Mouse (Mus musculus) hindbrain, embryonic 11.5 days (tissue): ENCODE results near the gene Cav2. TPM values are rescaled to one million over a fixed set of nuclear protein-coding genes. Genes with fewer than 3 reads are reported as not detected.

ENCODE experiments used
- ATAC-seq: fragments of 200-750 bp; cut with Nextera tagmentation; 2 replicates; pipeline ENCODE4 v1.8.0; 2017; ENCODE audit warnings: mild to moderate bottlenecking, moderate TSS enrichment, moderate library complexity; ENCODE audit not compliant: low FRiP score
- DNase-seq: peaks from one replicate; pipeline ENCODE4 v3.0.0-alpha.2; 2015; ENCODE audit warnings: low spot score
- H3K27ac ChIP-seq: fragments of 300-500 bp; sonication (generic); 2 replicates; pipeline ENCODE4 v1.5.1; 2014; ENCODE audit warnings: mild to moderate bottlenecking, low read depth, low read length
- H3K27me3 ChIP-seq: fragments of 300-500 bp; sonication (generic); 2 replicates; pipeline ENCODE4 v1.6.1; 2014; ENCODE audit warnings: mild to moderate bottlenecking, low read length, moderate library complexity, mixed read lengths; ENCODE audit not compliant: control insufficient read depth, insufficient read depth
- H3K36me3 ChIP-seq: fragments of 300-500 bp; sonication (generic); 2 replicates; pipeline ENCODE4 v1.6.1; 2014; ENCODE audit warnings: mild to moderate bottlenecking, low read length, moderate library complexity, mixed read lengths; ENCODE audit not compliant: control insufficient read depth, insufficient read depth
- H3K4me1 ChIP-seq: fragments of 300-500 bp; sonication (generic); replicated peaks from 2 replicates; pipeline ENCODE4 v1.6.1; 2014; ENCODE audit warnings: low read length, mixed read lengths; ENCODE audit not compliant: control insufficient read depth, insufficient read depth
- H3K4me2 ChIP-seq: fragments of 300-500 bp; sonication (generic); replicated peaks from 2 replicates; pipeline ENCODE4 v1.6.1; 2014; ENCODE audit warnings: mild to moderate bottlenecking, low read depth, low read length
- H3K4me3 ChIP-seq: fragments of 300-500 bp; sonication (generic); 2 replicates; pipeline ENCODE4 v1.5.1; 2014; ENCODE audit warnings: low read depth, low read length
- H3K9ac ChIP-seq: fragments of 300-500 bp; sonication (generic); 2 replicates; pipeline ENCODE4 v1.6.1; 2014; ENCODE audit warnings: low read depth, low read length
- H3K9me3 ChIP-seq: fragments of 300-500 bp; sonication (generic); 2 replicates; pipeline ENCODE4 v1.6.1; 2016; ENCODE audit warnings: low read length; ENCODE audit not compliant: control insufficient read depth
- whole genome bisulfite sequencing: fragments of 180-500 bp; shearing (Covaris S2); extraction: QIAGEN DNeasy Blood & Tissue Kit; methylation state at CpG from one replicate; pipeline ENCODE4 v1.1.7; 2014; 5-methylcytosine and 5-hydroxymethylcytosine counted together
- polyA plus RNA-seq: library from polyadenylated mRNA; unstranded; fragments of >200 nt; fragmentation: Nextera tagmentation; extraction: Ambion mirVana; gene quantifications from 2 replicates; pipeline ENCODE4 v1.2.1, GENCODE M21; 2014

The Cav2 gene
- polyA plus RNA-seq, 1 experiment from 2014 or later, result 8.4 TPM

DNA sequence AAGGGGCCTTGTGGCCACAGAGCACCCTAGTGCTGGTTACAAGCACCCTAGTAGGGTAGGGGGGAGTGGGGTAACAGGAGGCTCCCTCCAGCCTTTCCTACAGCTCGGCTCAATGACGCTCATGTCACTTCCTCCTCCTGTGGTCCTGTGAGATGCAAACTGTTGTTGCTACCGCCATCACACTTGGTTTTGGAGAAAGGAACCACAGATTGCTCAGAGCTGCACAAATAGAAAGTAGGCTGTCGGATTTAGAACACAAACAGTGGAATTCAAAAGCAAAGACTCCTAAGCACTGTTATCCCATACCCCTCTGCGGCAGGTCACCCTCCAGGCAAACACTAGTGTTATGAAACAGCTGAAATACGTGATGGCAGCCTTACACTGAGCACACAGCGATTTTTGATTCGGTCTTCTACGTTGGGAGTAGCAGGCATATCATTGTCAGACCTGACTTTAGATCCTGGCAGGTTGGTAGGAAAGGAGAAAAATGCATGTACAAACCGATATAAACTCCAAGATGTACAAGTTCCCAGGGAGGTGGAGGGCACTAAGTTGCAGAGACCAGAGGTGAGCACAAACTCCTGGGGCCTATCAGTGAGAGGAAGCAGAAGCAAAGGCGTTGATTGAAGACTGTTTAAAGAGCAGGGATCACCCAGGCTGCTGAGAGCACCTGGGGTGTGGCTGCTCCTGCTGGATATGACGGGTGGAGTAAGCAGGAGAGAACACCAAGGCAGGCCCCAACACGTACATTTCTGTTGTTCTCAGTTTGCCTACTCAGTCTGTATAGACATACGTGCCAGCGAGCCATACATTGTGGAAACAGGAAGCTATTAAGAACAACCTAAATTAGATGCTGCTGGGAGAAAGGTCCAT lies 35.5 kb downstream of the Cav2 start:
- Histone ChIP-seq H3K4me3 (no peak overlapping the region), H3K4me2 (no peak overlapping the region), H3K9ac (no peak overlapping the region), H3K9me3 (no peaks in the 10 kb centered on the region), H3K36me3 (no peaks in the 10 kb centered on the region), H3K27me3 (no peaks in the 10 kb centered on the region), H3K4me1 (no peaks in the 10 kb centered on the region), H3K27ac (no peak overlapping the region)
- ATAC-seq (no peak), DNase-seq (no peak)
- WGBS, result 77% methylated on average over 15 of the region's 15 CpGs

DNA sequence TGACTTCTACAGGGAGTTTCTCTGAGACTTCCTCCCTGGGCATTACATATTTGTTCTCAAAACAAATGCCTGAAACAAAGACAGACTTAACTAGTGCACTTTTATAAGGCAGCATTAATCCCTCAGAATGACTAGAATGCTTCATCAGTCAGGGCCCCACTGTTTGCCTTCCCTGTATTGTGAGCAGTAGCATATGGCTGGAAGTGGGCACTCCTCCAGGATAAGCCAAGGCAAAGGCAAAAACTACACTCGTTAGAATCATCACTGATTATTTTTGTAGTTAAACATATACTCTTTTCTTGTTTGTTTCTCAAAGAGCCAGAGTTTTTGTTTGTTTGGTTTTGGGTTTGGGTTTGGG lies 36.2 kb downstream of the Cav2 start:
- H3K4me1 ChIP-seq, result no peaks in the 10 kb centered on the region
- no peaks in the 10 kb centered on the region for H3K27me3 ChIP-seq
- H3K4me2 ChIP-seq, result no peak overlapping the region
- ATAC-seq, result no peak
- no peaks in the 10 kb centered on the region for H3K36me3 ChIP-seq
- no peak overlapping the region for H3K4me3 ChIP-seq
- no peak overlapping the region for H3K9ac ChIP-seq
- no peak for DNase-seq
- 62% methylated on average over 1 of the region's 1 CpGs for WGBS
- no peak overlapping the region for H3K27ac ChIP-seq
- H3K9me3 ChIP-seq, result no peaks in the 10 kb centered on the region

GRCm38 (mm10) chr6:17317944-17318343 lies 37.0 kb downstream of the Cav2 start:
- no peaks in the 10 kb centered on the region for H3K4me1 ChIP-seq
- no peak overlapping the region for H3K4me3 ChIP-seq
- no peak overlapping the region for H3K27ac ChIP-seq
- no peak overlapping the region for H3K9ac ChIP-seq
- no peak for ATAC-seq
- no peaks in the 10 kb centered on the region for H3K36me3 ChIP-seq
- H3K27me3 ChIP-seq, result no peaks in the 10 kb centered on the region
- no peaks in the 10 kb centered on the region for H3K9me3 ChIP-seq
- WGBS, result 50% methylated on average over 1 of the region's 1 CpGs
- H3K4me2 ChIP-seq, result no peak overlapping the region
- no peak for DNase-seq

DNA sequence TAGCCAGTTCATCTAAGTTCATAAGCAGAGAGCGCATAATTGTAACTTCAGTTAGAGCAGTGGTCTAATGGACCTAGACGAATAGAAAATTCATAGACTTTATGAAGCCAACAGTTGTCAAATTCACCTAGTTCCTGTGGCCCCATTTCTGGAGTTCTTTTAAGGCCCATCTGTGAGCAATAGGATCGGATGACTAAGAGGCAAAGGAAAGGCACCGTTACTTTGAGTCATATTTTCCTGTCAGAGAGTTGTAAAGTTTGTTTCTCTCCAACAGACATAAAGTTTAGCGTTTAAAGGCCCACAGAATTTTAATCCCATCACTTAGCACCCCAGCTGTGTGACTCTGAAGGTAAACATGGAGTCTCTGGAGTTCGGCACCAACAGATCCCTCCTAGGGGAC lies 41.0 kb downstream of the Cav2 start:
- H3K4me2 ChIP-seq, result no peak overlapping the region
- H3K9me3 ChIP-seq, result no peaks in the 10 kb centered on the region
- WGBS, result 80% methylated on average over 6 of the region's 6 CpGs
- H3K36me3 ChIP-seq, result no peaks in the 10 kb centered on the region
- H3K4me3 ChIP-seq, result no peak overlapping the region
- no peak overlapping the region for H3K9ac ChIP-seq
- no peaks in the 10 kb centered on the region for H3K4me1 ChIP-seq
- no peaks in the 10 kb centered on the region for H3K27me3 ChIP-seq
- DNase-seq (no peak), ATAC-seq (no peak)
- H3K27ac ChIP-seq, result no peak overlapping the region

- WGBS, result 60% methylated on average over 11 of the region's 11 CpGs
- H3K9ac ChIP-seq, result no peak overlapping the region
- no peak for DNase-seq
- H3K27me3 ChIP-seq, result no peaks in the 10 kb centered on the region
- H3K4me3 ChIP-seq, result no peak overlapping the region
- no peak for ATAC-seq
- no peak overlapping the region for H3K27ac ChIP-seq
- H3K4me1 ChIP-seq, result no peaks in the 10 kb centered on the region
- H3K9me3 ChIP-seq, result no peaks in the 10 kb centered on the region
- H3K4me2 ChIP-seq, result no peak overlapping the region
- H3K36me3 ChIP-seq, result no peaks in the 10 kb centered on the region
Measured at GRCm38 (mm10) chr6:17327216-17327615, 46.2 kb downstream of the Cav2 start.

DNA sequence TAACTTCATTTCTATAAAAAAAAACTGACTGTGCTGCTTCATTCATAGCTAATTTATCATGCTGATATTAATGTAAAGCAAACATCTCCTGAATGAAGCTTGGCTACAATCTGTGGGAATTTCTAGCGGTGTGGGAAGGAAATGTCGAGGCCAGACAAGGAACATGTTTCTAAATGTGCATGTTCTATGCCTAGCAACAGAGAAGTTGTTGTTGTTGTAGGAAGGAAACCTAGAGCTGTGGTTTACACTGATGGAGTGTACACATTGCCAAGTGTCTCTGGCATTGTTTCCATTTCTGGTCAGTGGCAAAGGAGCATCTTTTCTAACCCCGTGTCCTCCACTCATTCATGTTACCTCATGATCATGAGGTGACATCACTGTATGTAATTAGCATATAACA lies 48.8 kb downstream of the Cav2 start:
- no peak overlapping the region for H3K27ac ChIP-seq
- H3K36me3 ChIP-seq, result no peaks in the 10 kb centered on the region
- no peak overlapping the region for H3K4me3 ChIP-seq
- WGBS, result 86% methylated on average over 3 of the region's 3 CpGs
- no peak overlapping the region for H3K4me2 ChIP-seq
- no peak overlapping the region for H3K9ac ChIP-seq
- H3K9me3 ChIP-seq, result no peaks in the 10 kb centered on the region
- no peak for DNase-seq
- no peak for ATAC-seq
- H3K4me1 ChIP-seq, result no peaks in the 10 kb centered on the region
- no peaks in the 10 kb centered on the region for H3K27me3 ChIP-seq

DNA sequence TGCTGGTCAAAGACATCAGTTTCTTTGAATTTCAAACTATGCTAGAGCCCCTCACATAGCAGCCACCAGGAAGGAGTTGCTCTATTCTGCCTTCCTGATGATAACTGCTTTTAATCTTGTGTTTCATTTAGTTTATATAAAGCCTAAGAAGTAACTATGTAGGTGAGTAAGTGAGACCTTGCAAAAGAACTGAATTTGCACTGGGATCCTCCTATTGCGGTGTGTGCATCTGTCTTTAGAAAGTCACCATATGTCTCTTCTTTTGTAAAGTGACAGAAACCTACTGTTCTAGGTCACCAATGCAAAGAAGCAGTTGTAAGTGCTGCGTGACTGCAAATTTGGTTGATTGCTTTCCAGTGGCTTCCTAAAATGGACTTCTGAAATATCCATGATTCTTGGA lies 56.7 kb downstream of the Cav2 start:
- Histone ChIP-seq H3K4me2 (no peak overlapping the region), H3K4me3 (no peak overlapping the region), H3K9ac (no peak overlapping the region), H3K36me3 (no peaks in the 10 kb centered on the region), H3K4me1 (no peaks in the 10 kb centered on the region; the same call in 1 of the 2 replicates), H3K27ac (no peak overlapping the region), H3K9me3 (no peaks in the 10 kb centered on the region), H3K27me3 (no peaks in the 10 kb centered on the region)
- ATAC-seq, result no peak
- no peak for DNase-seq
- 89% methylated on average over 2 of the region's 2 CpGs for WGBS

Other genes starting within 250 kb of the Cav2 start
- gene Tes, start 216.0 kb upstream of the Cav2 start, polyA plus RNA-seq, result 65.2 and 65.5 TPM in 2 replicates
- gene Cav1, start 25.1 kb downstream of the Cav2 start, polyA plus RNA-seq, result 11.6 and 15.4 TPM in 2 replicates
- gene Met, start 182.6 kb downstream of the Cav2 start, polyA plus RNA-seq, result 1.9 and 2.2 TPM in 2 replicates